Mouse (Mus musculus): ENCODE results near the gene Rad23b. TPM values are rescaled to one million over a fixed set of nuclear protein-coding genes. Genes with fewer than 3 reads are reported as not detected.
"Not testable (repeated sequence)": the region's sequence is repeated elsewhere in the genome, so short reads cannot be mapped to it uniquely, and the experiment has no call there.

Gene Rad23b
- polyA plus RNA-seq, 1 experiment from 2014 or later = 95.5 TPM

DNA sequence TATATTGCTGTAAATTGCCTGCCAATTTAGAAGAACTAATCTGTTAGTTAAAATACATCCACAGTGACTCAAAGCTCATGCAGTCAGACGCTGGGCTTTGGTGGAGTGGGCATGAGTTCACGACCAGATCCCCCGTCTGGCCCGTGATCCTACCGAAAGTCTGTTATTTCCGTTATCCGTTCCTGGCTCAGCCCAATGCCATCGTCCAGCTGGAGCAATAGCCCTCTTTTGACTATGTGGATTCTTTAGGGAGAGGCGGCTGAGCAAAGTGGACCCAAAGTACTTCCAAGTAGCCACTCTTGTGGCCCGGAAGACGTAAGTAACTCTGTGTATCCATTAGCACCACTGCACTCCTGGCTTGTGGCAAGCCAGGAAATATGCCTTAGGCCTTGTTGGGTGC is 49.1 kb downstream of the Rad23b start:
- Histone ChIP-seq H3K27ac (no peak overlapping the region), H3K4me3 (replicated peaks) (no peak overlapping the region), H3K4me2 (no peak overlapping the region), H3K36me3 (no peaks in the 10 kb centered on the region), H3K9ac (replicated peaks) (no peak overlapping the region), H3K4me1 (replicated peaks) (no peaks in the 10 kb centered on the region), H3K27me3 (no peaks in the 10 kb centered on the region), H3K9me3 (peaks cover 5% of the 10 kb centered on the region)
- no peak for ATAC-seq (ENCODE audit: insufficient number of reproducible peaks, insufficient read depth, low FRiP score, low TSS enrichment, low read depth)
- WGBS = 68% methylated on average over 11 of the region's 11 CpGs

DNA sequence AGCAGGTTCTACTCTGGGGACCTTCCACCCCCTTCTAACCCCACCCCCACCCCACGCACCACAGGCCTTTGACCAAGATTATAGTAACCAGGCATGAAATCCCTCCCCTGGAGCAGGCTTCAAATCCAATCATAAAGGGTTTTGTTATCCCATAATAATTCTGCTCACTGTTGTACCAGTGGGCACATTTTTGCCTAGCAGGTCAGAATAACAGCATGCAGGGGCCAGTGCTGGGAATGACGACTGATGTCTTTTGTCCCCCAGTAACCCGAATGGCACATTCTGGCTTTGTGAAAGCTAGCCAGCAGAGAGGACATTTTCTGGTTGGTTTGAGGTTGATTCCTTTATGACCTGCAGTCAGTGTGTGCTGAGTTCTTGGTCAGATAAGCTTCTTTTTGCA is 55.5 kb downstream of the Rad23b start:
- 84% methylated on average over 3 of the region's 3 CpGs for WGBS
- Histone ChIP-seq H3K4me1 (replicated peaks) (no peaks in the 10 kb centered on the region), H3K27me3 (no peaks in the 10 kb centered on the region), H3K4me2 (no peak overlapping the region), H3K4me3 (replicated peaks) (no peak overlapping the region), H3K9me3 (peaks cover 5% of the 10 kb centered on the region), H3K36me3 (no peaks in the 10 kb centered on the region), H3K27ac (no peak overlapping the region), H3K9ac (replicated peaks) (no peak overlapping the region)
- no peak for ATAC-seq (ENCODE audit: insufficient number of reproducible peaks, insufficient read depth, low FRiP score, low TSS enrichment, low read depth)

DNA sequence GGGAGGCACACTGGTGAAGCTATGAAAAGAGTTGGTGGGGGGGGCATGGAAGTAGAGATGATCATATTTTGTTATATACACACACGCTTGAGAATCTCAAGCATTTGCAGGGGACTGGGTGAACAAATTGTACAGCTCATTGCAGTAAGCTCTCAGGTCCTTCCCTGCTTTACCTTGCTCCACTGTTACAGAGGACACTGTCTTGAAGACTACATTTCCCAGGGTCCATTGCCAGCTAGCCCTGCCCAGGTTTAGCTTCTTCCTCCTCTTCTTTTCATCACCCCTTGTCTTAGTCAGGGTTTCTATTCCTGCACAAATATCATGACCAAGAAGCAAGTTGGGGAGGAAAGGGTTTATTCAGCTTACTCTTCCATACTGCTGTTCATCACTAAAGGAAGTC is 56.7 kb downstream of the Rad23b start:
- WGBS = 100% methylated on average over 1 of the region's 1 CpGs
- no peak for ATAC-seq (ENCODE audit: insufficient number of reproducible peaks, insufficient read depth, low FRiP score, low TSS enrichment, low read depth)
- no peaks in the 10 kb centered on the region for H3K27me3 ChIP-seq
- no peak overlapping the region for H3K9ac ChIP-seq (replicated peaks)
- no peak overlapping the region for H3K4me2 ChIP-seq
- no peak overlapping the region for H3K4me3 ChIP-seq (replicated peaks)
- H3K9me3 ChIP-seq = peaks cover under 1% of the 10 kb centered on the region; the same call in 1 of the 2 replicates
- no peaks in the 10 kb centered on the region for H3K4me1 ChIP-seq (replicated peaks)
- no peaks in the 10 kb centered on the region for H3K36me3 ChIP-seq
- no peak overlapping the region for H3K27ac ChIP-seq

DNA sequence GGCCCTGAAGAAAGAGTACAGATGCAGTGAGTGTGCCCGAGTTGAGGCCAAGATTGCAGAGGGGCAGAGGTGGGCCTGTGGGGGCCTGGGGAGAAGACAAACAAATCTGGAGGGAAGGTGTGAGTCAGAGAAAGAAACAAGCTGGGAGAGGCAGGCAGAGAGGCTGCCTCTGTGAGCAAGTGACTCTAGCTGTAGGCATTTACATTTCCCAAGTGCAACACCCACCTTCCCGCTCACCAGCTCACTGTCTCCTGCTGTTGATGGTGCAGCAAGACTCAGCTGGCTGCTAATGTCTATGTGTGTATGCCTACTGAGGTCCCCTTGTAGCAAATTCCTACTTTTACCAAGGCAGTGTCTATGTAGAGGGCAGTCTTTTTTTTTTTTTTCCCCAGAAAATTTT is 58.2 kb downstream of the Rad23b start:
- no peak overlapping the region for H3K4me3 ChIP-seq (replicated peaks)
- H3K36me3 ChIP-seq = no peaks in the 10 kb centered on the region
- no peaks in the 10 kb centered on the region for H3K4me1 ChIP-seq (replicated peaks)
- H3K9me3 ChIP-seq = no peaks in the 10 kb centered on the region
- no peaks in the 10 kb centered on the region for H3K27me3 ChIP-seq
- no peak for ATAC-seq (ENCODE audit: insufficient number of reproducible peaks, insufficient read depth, low FRiP score, low TSS enrichment, low read depth)
- no peak overlapping the region for H3K9ac ChIP-seq (replicated peaks)
- no peak overlapping the region for H3K4me2 ChIP-seq
- no peak overlapping the region for H3K27ac ChIP-seq
- 44% methylated on average over 2 of the region's 2 CpGs for whole genome bisulfite sequencing

DNA sequence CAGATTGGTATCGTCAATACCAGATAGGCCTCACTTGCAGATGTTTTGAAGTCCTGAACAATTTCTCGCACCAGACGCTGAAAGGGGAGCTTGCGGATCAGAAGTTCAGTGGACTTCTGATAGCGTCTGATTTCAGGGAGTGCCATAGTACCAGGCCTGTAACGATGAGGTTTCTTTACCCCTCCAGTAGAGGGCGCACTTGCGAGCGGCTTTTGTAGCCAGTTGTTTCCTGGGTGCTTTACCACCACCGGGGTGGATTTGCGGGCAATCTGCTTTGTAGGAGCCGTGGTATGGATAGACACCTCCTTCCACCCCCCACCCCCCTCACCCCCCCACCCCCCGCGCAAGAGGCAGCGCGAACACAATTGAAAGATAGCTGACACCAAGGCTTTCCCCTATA is 59.2 kb downstream of the Rad23b start:
- Histone ChIP-seq H3K4me3 (replicated peaks) (no peak overlapping the region), H3K27me3 (no peaks in the 10 kb centered on the region), H3K9me3 (no peaks in the 10 kb centered on the region), H3K4me1 (replicated peaks) (no peaks in the 10 kb centered on the region), H3K36me3 (no peaks in the 10 kb centered on the region), H3K4me2 (no peak overlapping the region), H3K27ac (no peak overlapping the region), H3K9ac (replicated peaks) (no peak overlapping the region)
- ATAC-seq (ENCODE audit: insufficient number of reproducible peaks, insufficient read depth, low FRiP score, low TSS enrichment, low read depth) = no peak
- 94% methylated on average over 16 of the region's 16 CpGs for WGBS

DNA sequence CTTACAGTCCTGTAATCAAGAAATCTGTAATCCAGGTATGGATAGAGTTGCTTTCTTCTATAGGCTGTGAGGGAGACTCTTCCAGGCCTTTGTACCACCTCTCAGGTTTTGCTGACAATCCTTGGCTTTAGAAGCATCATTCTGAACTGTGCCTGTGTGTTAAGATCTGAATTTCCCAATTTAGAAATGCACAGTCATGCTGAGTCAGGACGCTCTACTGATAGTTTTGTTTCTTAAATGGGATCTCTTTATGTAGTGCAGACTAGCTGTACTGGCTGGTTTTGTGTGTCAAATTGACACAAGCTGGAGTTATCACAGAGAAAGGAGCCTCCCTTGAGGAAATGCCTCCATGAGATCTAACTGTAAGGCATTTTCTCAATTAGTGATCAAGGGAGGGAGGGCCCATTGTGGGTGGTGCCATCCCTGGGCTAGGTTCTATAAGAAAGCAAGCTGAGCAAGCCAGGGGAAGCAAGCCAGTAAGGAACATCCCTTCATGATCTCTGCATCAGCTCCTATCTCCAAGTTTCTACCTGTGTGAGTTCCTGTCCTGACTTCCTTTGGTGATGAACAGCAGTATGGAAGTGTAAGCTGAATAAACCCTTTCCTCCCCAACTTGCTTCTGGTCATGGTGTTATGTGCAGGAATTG is 59.9 kb downstream of the Rad23b start:
- not testable (repeated sequence) for H3K9me3 ChIP-seq; H3K27ac ChIP-seq; H3K36me3 ChIP-seq; H3K9ac ChIP-seq (replicated peaks); H3K4me3 ChIP-seq (replicated peaks); H3K27me3 ChIP-seq; H3K4me2 ChIP-seq; H3K4me1 ChIP-seq (replicated peaks); ATAC-seq (ENCODE audit: insufficient number of reproducible peaks, insufficient read depth, low FRiP score, low TSS enrichment, low read depth)
- 89% methylated on average over 1 of the region's 1 CpGs for whole genome bisulfite sequencing

DNA sequence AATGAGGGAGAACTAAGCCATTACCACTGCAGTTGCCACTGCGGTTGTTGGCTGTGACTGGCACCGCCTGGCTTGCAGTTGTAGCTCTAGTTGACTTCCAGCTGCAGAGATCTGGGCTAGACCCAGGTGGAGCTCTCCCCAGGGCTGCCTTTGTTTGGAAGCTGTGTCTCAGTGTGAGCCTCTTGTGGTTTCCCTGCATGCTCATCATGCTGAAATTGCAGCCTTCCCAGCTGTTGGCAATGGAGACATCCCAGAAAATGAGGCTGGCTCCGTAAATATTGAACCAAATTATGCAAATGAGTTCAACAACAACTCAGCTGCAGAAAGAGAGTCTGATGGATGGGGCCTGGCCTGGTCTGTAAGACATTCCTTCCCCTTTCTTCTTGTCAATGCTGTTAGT is 66.0 kb downstream of the Rad23b start:
- H3K4me2 ChIP-seq = no peak overlapping the region
- 45% methylated on average over 3 of the region's 3 CpGs for WGBS
- no peaks in the 10 kb centered on the region for H3K27me3 ChIP-seq
- no peaks in the 10 kb centered on the region for H3K36me3 ChIP-seq
- no peaks in the 10 kb centered on the region for H3K4me1 ChIP-seq (replicated peaks)
- no peak overlapping the region for H3K27ac ChIP-seq
- no peak overlapping the region for H3K4me3 ChIP-seq (replicated peaks)
- H3K9me3 ChIP-seq = no peaks in the 10 kb centered on the region
- no peak overlapping the region for H3K9ac ChIP-seq (replicated peaks)
- ATAC-seq (ENCODE audit: insufficient number of reproducible peaks, insufficient read depth, low FRiP score, low TSS enrichment, low read depth) = no peak

DNA sequence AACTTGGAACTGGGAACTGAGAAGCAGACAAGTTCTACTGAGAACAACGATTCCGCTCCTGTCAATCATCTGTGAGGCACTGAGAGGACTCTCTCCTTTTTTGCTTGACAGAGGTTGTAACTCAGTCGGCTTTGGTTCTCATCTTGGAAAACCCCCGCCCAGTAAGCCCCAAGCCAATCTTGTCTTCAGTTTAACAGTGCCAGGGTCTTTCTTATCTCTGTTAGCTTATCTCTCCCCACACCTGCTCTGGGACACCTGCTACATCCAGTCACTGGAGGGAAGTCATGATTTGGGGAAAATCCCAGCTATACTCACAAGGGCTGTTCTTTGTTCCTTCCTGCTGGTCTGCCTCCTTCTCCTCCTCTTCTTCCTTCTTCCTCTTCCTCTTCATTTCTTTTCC is 76.4 kb downstream of the Rad23b start:
- Histone ChIP-seq H3K27ac (no peak overlapping the region), H3K9me3 (no peaks in the 10 kb centered on the region), H3K9ac (replicated peaks) (no peak overlapping the region), H3K36me3 (no peaks in the 10 kb centered on the region), H3K4me2 (no peak overlapping the region), H3K4me3 (replicated peaks) (no peak overlapping the region), H3K27me3 (no peaks in the 10 kb centered on the region), H3K4me1 (replicated peaks) (no peaks in the 10 kb centered on the region)
- WGBS = 80% methylated on average over 4 of the region's 4 CpGs
- no peak for ATAC-seq (ENCODE audit: insufficient number of reproducible peaks, insufficient read depth, low FRiP score, low TSS enrichment, low read depth)

Other genes starting within 250 kb of the Rad23b start
- gene Klf4, start 182.4 kb downstream of the Rad23b start, polyA plus RNA-seq (2016; fragmentation: Nextera tagmentation; extraction: Ambion mirVana) = 3.3 and 3.7 TPM in 2 replicates

Measured in limb, embryonic 12.5 days (tissue).